Mouse (Mus musculus): ENCODE results near the gene Asb17. TPM values are rescaled to one million over a fixed set of nuclear protein-coding genes. Genes with fewer than 3 reads are reported as not detected.
A peak's percentile ranks its signal among the peaks of the same experiment; 100 is the strongest.

Asb17 gene
- not detected in 2 replicates for polyA plus RNA-seq (2014; fragmentation: Nextera tagmentation; extraction: Ambion mirVana)

- Histone ChIP-seq H3K27me3 (replicated peaks; ENCODE audit: control insufficient read depth, insufficient read depth, low read length) (no peaks in the 10 kb centered on the region), H3K9me3 (replicated peaks; ENCODE audit: control insufficient read depth, low read length) (no peaks in the 10 kb centered on the region), H3K4me2 (ENCODE audit: low read length) (no peak within 1 kb of the TSS), H3K27ac (ENCODE audit: low read depth, low read length) (no peak within 1 kb of the TSS), H3K36me3 (ENCODE audit: control insufficient read depth, insufficient read depth, low read length) (no peaks in the 10 kb centered on the region), H3K4me1 (ENCODE audit: control insufficient read depth, insufficient read depth, low read length) (no peaks in the 10 kb centered on the region), H3K9ac (ENCODE audit: low read length) (no peak within 1 kb of the TSS), H3K4me3 (ENCODE audit: low read depth, low read length) (no peak within 1 kb of the TSS)
- DNase-seq (ENCODE audit: low spot score), result no peak
- ATAC-seq, result no peak
- WGBS, result 88% methylated on average over 10 of the region's 10 CpGs
Observed at GRCm38 (mm10) chr3:153844030-153844429, at the start of gene Asb17. TSS of gene Asb17 (plus strand) at chr3:153844209.

- Histone ChIP-seq H3K4me2 (ENCODE audit: low read length) (no peak overlapping the region), H3K9me3 (replicated peaks; ENCODE audit: control insufficient read depth, low read length) (no peaks in the 10 kb centered on the region), H3K4me1 (ENCODE audit: control insufficient read depth, insufficient read depth, low read length) (no peaks in the 10 kb centered on the region), H3K27me3 (replicated peaks; ENCODE audit: control insufficient read depth, insufficient read depth, low read length) (no peaks in the 10 kb centered on the region), H3K9ac (ENCODE audit: low read length) (no peak overlapping the region), H3K27ac (ENCODE audit: low read depth, low read length) (no peak overlapping the region), H3K36me3 (ENCODE audit: control insufficient read depth, insufficient read depth, low read length) (no peaks in the 10 kb centered on the region), H3K4me3 (ENCODE audit: low read depth, low read length) (no peak overlapping the region)
- no peak for ATAC-seq
- no peak for DNase-seq (ENCODE audit: low spot score)
- WGBS, result 86% methylated on average over 7 of the region's 7 CpGs
Observed at GRCm38 (mm10) chr3:153797574-153797973, 46.4 kb upstream of the Asb17 start.

- ATAC-seq (no peak), DNase-seq (ENCODE audit: low spot score) (no peak)
- H3K9me3 ChIP-seq (replicated peaks; ENCODE audit: control insufficient read depth, low read length), result no peaks in the 10 kb centered on the region
- no peaks in the 10 kb centered on the region for H3K27me3 ChIP-seq (replicated peaks; ENCODE audit: control insufficient read depth, insufficient read depth, low read length)
- H3K9ac ChIP-seq (ENCODE audit: low read length), result no peak overlapping the region
- H3K4me2 ChIP-seq (ENCODE audit: low read length), result no peak overlapping the region
- H3K27ac ChIP-seq (ENCODE audit: low read depth, low read length), result no peak overlapping the region
- H3K4me1 ChIP-seq (ENCODE audit: control insufficient read depth, insufficient read depth, low read length), result no peaks in the 10 kb centered on the region
- WGBS, result 95% methylated on average over 11 of the region's 11 CpGs
- H3K4me3 ChIP-seq (ENCODE audit: low read depth, low read length), result no peak overlapping the region
- no peaks in the 10 kb centered on the region for H3K36me3 ChIP-seq (ENCODE audit: control insufficient read depth, insufficient read depth, low read length)
Observed at GRCm38 (mm10) chr3:153799603-153800002, 44.4 kb upstream of the Asb17 start.

- no peak for ATAC-seq
- DNase-seq (ENCODE audit: low spot score), result no peak
- WGBS, result 59% methylated on average over 5 of the region's 5 CpGs
- Histone ChIP-seq H3K36me3 (ENCODE audit: control insufficient read depth, insufficient read depth, low read length) (no peaks in the 10 kb centered on the region), H3K9me3 (replicated peaks; ENCODE audit: control insufficient read depth, low read length) (no peaks in the 10 kb centered on the region), H3K4me1 (ENCODE audit: control insufficient read depth, insufficient read depth, low read length) (no peaks in the 10 kb centered on the region), H3K4me2 (ENCODE audit: low read length) (no peak overlapping the region), H3K9ac (ENCODE audit: low read length) (no peak overlapping the region), H3K4me3 (ENCODE audit: low read depth, low read length) (no peak overlapping the region), H3K27ac (ENCODE audit: low read depth, low read length) (no peak overlapping the region), H3K27me3 (replicated peaks; ENCODE audit: control insufficient read depth, insufficient read depth, low read length) (no peaks in the 10 kb centered on the region)
Observed at GRCm38 (mm10) chr3:153800690-153801089, 43.3 kb upstream of the Asb17 start.

GRCm38 (mm10) chr3:153801541-153801940 lies 42.5 kb upstream of the Asb17 start:
- no peak overlapping the region for H3K27ac ChIP-seq (ENCODE audit: low read depth, low read length)
- H3K27me3 ChIP-seq (replicated peaks; ENCODE audit: control insufficient read depth, insufficient read depth, low read length), result no peaks in the 10 kb centered on the region
- peaks cover 4% of the 10 kb centered on the region for H3K4me1 ChIP-seq (ENCODE audit: control insufficient read depth, insufficient read depth, low read length)
- H3K4me3 ChIP-seq (ENCODE audit: low read depth, low read length), result no peak overlapping the region
- H3K9ac ChIP-seq (ENCODE audit: low read length), result no peak overlapping the region
- WGBS, result 88% methylated on average over 6 of the region's 6 CpGs
- no peak for DNase-seq (ENCODE audit: low spot score)
- H3K9me3 ChIP-seq (replicated peaks; ENCODE audit: control insufficient read depth, low read length), result no peaks in the 10 kb centered on the region
- no peaks in the 10 kb centered on the region for H3K36me3 ChIP-seq (ENCODE audit: control insufficient read depth, insufficient read depth, low read length)
- no peak overlapping the region for H3K4me2 ChIP-seq (ENCODE audit: low read length)
- ATAC-seq, result no peak

- ATAC-seq, result no peak
- H3K9ac ChIP-seq (ENCODE audit: low read length), result no peak overlapping the region
- no peak overlapping the region for H3K27ac ChIP-seq (ENCODE audit: low read depth, low read length)
- H3K4me3 ChIP-seq (ENCODE audit: low read depth, low read length), result no peak overlapping the region
- no peaks in the 10 kb centered on the region for H3K9me3 ChIP-seq (replicated peaks; ENCODE audit: control insufficient read depth, low read length)
- no peak overlapping the region for H3K4me2 ChIP-seq (ENCODE audit: low read length)
- H3K27me3 ChIP-seq (replicated peaks; ENCODE audit: control insufficient read depth, insufficient read depth, low read length), result no peaks in the 10 kb centered on the region
- H3K4me1 ChIP-seq (ENCODE audit: control insufficient read depth, insufficient read depth, low read length), result peaks cover 4% of the 10 kb centered on the region
- WGBS, result 91% methylated on average over 5 of the region's 5 CpGs
- no peaks in the 10 kb centered on the region for H3K36me3 ChIP-seq (ENCODE audit: control insufficient read depth, insufficient read depth, low read length)
- no peak for DNase-seq (ENCODE audit: low spot score)
Observed at GRCm38 (mm10) chr3:153802640-153803039, 41.4 kb upstream of the Asb17 start.

GRCm38 (mm10) chr3:153804032-153804431 lies 40.0 kb upstream of the Asb17 start:
- H3K9me3 ChIP-seq (replicated peaks; ENCODE audit: control insufficient read depth, low read length), result no peaks in the 10 kb centered on the region
- ATAC-seq (no peak), DNase-seq (ENCODE audit: low spot score) (no peak)
- H3K36me3 ChIP-seq (ENCODE audit: control insufficient read depth, insufficient read depth, low read length), result no peaks in the 10 kb centered on the region
- no peak overlapping the region for H3K4me2 ChIP-seq (ENCODE audit: low read length)
- 92% methylated on average over 7 of the region's 7 CpGs for WGBS
- no peak overlapping the region for H3K9ac ChIP-seq (ENCODE audit: low read length)
- H3K27me3 ChIP-seq (replicated peaks; ENCODE audit: control insufficient read depth, insufficient read depth, low read length), result no peaks in the 10 kb centered on the region
- no peak overlapping the region for H3K27ac ChIP-seq (ENCODE audit: low read depth, low read length)
- peaks cover 4% of the 10 kb centered on the region for H3K4me1 ChIP-seq (ENCODE audit: control insufficient read depth, insufficient read depth, low read length)
- H3K4me3 ChIP-seq (ENCODE audit: low read depth, low read length), result no peak overlapping the region

- no peaks in the 10 kb centered on the region for H3K9me3 ChIP-seq (replicated peaks; ENCODE audit: control insufficient read depth, low read length)
- H3K4me2 ChIP-seq (ENCODE audit: low read length), result peak overlapping the region; percentile 21; the same call in 1 of the 2 replicates
- no peak overlapping the region for H3K27ac ChIP-seq (ENCODE audit: low read depth, low read length)
- peak; percentile 94 for ATAC-seq
- no peak overlapping the region for H3K4me3 ChIP-seq (ENCODE audit: low read depth, low read length)
- WGBS, result 31% methylated on average over 14 of the region's 14 CpGs
- DNase-seq (ENCODE audit: low spot score), result peak; percentile 99
- no peaks in the 10 kb centered on the region for H3K27me3 ChIP-seq (replicated peaks; ENCODE audit: control insufficient read depth, insufficient read depth, low read length)
- H3K9ac ChIP-seq (ENCODE audit: low read length), result no peak overlapping the region
- peaks cover 4% of the 10 kb centered on the region for H3K4me1 ChIP-seq (ENCODE audit: control insufficient read depth, insufficient read depth, low read length)
- H3K36me3 ChIP-seq (ENCODE audit: control insufficient read depth, insufficient read depth, low read length), result no peaks in the 10 kb centered on the region
Observed at GRCm38 (mm10) chr3:153806077-153806772, 37.8 kb upstream of the Asb17 start.

- ATAC-seq, result peak; percentile 30
- WGBS, result 91% methylated on average over 9 of the region's 9 CpGs
- no peaks in the 10 kb centered on the region for H3K9me3 ChIP-seq (replicated peaks; ENCODE audit: control insufficient read depth, low read length)
Observed at GRCm38 (mm10) chr3:153806773-153807443, 37.1 kb upstream of the Asb17 start.

More at GRCm38 (mm10) chr3:153806773-153807443, 37.1 kb upstream of the Asb17 start:
- Histone ChIP-seq H3K27ac (ENCODE audit: low read depth, low read length) (no peak overlapping the region), H3K27me3 (replicated peaks; ENCODE audit: control insufficient read depth, insufficient read depth, low read length) (no peaks in the 10 kb centered on the region), H3K36me3 (ENCODE audit: control insufficient read depth, insufficient read depth, low read length) (no peaks in the 10 kb centered on the region), H3K9ac (ENCODE audit: low read length) (no peak overlapping the region), H3K4me2 (ENCODE audit: low read length) (no peak overlapping the region), H3K4me1 (ENCODE audit: control insufficient read depth, insufficient read depth, low read length) (peaks cover 4% of the 10 kb centered on the region), H3K4me3 (ENCODE audit: low read depth, low read length) (no peak overlapping the region)
- DNase-seq (ENCODE audit: low spot score), result no peak
